Mouse (Mus musculus) embryonic facial prominence, embryonic 13.5 days (tissue): ENCODE measurements around the gene Arpc1b. TPM values are rescaled to one million over a fixed set of nuclear protein-coding genes. Genes with fewer than 3 reads are reported as not detected.

Experiments used
- ATAC-seq: fragments of 200-750 bp; cut with Nextera tagmentation; 2 replicates; pipeline ENCODE4 v1.8.0; 2017; ENCODE audit warnings: low read depth; ENCODE audit not compliant: insufficient number of reproducible peaks, insufficient read depth, low FRiP score, low TSS enrichment
- H3K27ac ChIP-seq: fragments of 300-500 bp; sonication (generic); 2 replicates; pipeline ENCODE4 v1.5.1; 2015; ENCODE audit warnings: moderate library complexity, mild to moderate bottlenecking, inconsistent platforms
- H3K27me3 ChIP-seq: fragments of 300-500 bp; sonication (generic); 2 replicates; pipeline ENCODE4 v1.6.1; 2015; ENCODE audit warnings: mild to moderate bottlenecking, inconsistent platforms
- H3K36me3 ChIP-seq: fragments of 300-500 bp; sonication (generic); 2 replicates; pipeline ENCODE4 v1.6.1; 2015; ENCODE audit warnings: mild to moderate bottlenecking, inconsistent platforms
- H3K4me1 ChIP-seq: fragments of 300-500 bp; sonication (generic); 2 replicates; pipeline ENCODE4 v1.6.1; 2015; ENCODE audit warnings: inconsistent platforms
- H3K4me2 ChIP-seq: fragments of 300-500 bp; sonication (generic); 2 replicates; pipeline ENCODE4 v1.6.1; 2015; ENCODE audit warnings: moderate library complexity, mild to moderate bottlenecking, inconsistent platforms
- H3K4me3 ChIP-seq: fragments of 300-500 bp; sonication (generic); 2 replicates; pipeline ENCODE4 v1.5.1; 2015; ENCODE audit warnings: mild to moderate bottlenecking, inconsistent platforms
- H3K9ac ChIP-seq: fragments of 300-500 bp; sonication (generic); 2 replicates; pipeline ENCODE4 v1.6.1; 2015; ENCODE audit warnings: mild to moderate bottlenecking, inconsistent platforms
- H3K9me3 ChIP-seq: fragments of 300-500 bp; sonication (generic); 2 replicates; pipeline ENCODE4 v1.6.1; 2016; ENCODE audit warnings: inconsistent platforms
- WGBS: fragments of 180-500 bp; shearing (Covaris S2); methylation state at CpG from one replicate; pipeline ENCODE4 v1.1.7; 2015; ENCODE audit warnings: mixed read lengths; 5-methylcytosine and 5-hydroxymethylcytosine counted together
- polyA plus RNA-seq: library from polyadenylated mRNA; unstranded; fragments of >200 nt; fragmentation: Nextera tagmentation; extraction: Ambion mirVana; gene quantifications from 2 replicates; pipeline ENCODE4 v1.2.1, GENCODE M21; 2015

Arpc1b gene
- polyA plus RNA-seq, 1 experiment from 2014 or later: 177 TPM

DNA sequence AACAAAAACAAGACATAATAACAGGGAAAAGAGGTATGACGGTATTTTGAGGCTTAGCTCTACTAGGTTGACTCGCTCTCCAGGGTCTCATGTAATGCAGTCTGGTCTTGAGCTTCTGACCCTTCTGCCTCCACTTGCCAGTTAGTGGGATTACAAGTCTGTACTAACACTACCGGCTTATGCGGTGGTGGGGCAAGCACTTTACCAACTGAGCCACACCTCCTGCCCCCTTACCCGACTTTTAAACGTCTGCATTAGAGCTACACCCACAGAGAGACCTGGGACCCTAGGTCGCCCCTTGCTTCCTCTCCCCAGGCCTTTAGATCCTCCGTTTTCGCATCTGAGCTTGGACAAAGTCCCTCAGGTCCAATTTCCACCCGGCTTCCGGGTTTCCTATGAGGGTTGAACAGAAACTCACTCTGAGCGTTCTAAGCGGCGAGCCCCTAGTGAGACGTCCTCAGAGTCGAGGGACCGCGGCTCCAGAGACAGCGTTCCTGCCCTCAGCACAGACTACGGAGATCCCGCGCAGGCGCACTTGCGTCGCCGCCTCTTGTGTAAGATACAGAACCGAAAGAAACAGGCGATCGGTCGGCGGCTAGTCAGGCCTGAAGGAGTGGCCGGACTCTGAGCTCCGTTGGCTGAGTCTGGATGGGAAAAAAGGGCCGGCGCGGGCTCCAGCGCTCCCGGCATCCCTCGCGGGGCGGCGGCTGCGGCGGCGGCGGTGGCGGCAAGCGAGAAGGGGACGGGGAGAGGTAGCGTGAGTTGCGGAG, 52.7 kb downstream of the Arpc1b start, which contains the start of the genes Ptcd1 and Cpsf4:
TSS of gene Ptcd1 (minus strand) at position 573 of the 770 bp plus-strand sequence.
TSS of gene Cpsf4 (plus strand) at position 678 of the 770 bp plus-strand sequence.
- Histone ChIP-seq H3K27ac (peak within 1 kb of the TSS; percentile 88), H3K4me2 (peak within 1 kb of the TSS; percentile 92), H3K4me1 (peaks cover 22% of the 10 kb centered on the region), H3K4me3 (peak within 1 kb of the TSS; percentile 94), H3K9me3 (no peaks in the 10 kb centered on the region), H3K27me3 (no peaks in the 10 kb centered on the region), H3K9ac (peak within 1 kb of the TSS; percentile 95), H3K36me3 (peaks cover 48% of the 10 kb centered on the region)
- ATAC-seq: peak; percentile 95
- under 1% methylated on average over 51 of the region's 51 CpGs for WGBS

DNA sequence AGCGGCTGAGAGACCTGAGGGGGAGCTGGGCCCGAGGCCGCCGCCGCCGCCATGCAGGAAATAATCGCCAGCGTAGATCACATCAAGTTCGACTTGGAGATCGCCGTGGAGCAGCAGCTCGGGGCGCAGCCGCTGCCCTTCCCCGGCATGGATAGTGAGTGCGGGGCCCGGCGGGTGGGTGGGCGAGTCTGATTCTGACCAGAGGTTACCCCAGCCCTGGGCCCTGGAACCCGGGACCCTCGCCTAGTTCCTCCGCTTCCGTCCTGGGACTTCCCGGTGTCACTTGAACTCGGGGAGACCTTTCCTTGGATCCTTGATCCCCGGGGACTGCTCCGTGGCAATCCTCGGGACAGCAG, 53.3 kb downstream of the Arpc1b start:
- peak overlapping the region; percentile 92 for H3K4me2 ChIP-seq
- H3K9me3 ChIP-seq: no peaks in the 10 kb centered on the region
- peak overlapping the region; percentile 94 for H3K4me3 ChIP-seq
- under 1% methylated on average over 28 of the region's 28 CpGs for WGBS
- peak overlapping the region; percentile 88 for H3K27ac ChIP-seq
- peak overlapping the region; percentile 95 for H3K9ac ChIP-seq
- H3K4me1 ChIP-seq: peaks cover 22% of the 10 kb centered on the region
- H3K27me3 ChIP-seq: no peaks in the 10 kb centered on the region
- peaks cover 50% of the 10 kb centered on the region for H3K36me3 ChIP-seq
- 0 out of 2 replicates have a peak, but pooled peaks have one; percentile 21 for ATAC-seq

DNA sequence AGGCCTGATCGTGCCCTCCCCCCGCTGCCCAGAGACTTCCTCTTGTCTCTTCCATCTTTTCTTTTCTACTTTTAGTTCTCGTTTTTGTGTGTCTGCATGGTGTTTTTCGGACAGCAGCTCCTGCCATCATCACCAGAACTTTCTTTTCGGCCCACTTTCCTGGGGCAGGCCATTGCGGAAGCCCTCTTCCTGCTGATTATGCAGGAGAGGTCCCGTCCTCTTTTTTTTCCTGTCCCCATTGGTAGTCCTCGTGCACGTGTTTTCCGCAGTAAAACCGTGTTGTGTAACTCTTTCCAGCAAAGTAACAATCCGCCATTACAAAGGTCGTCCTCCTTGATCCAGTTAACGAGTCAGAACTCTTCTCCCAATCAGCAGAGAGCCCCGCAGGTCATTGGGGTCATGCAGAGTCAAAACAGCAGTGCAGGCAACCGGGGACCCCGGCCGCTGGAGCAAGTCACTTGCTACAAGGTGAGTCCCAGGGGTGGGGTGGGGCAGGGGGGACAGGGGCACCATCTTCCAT, 64.5 kb downstream of the Arpc1b start:
- Histone ChIP-seq H3K4me1 (no peaks in the 10 kb centered on the region), H3K4me2 (no peak overlapping the region), H3K9me3 (no peaks in the 10 kb centered on the region), H3K36me3 (peaks cover 99% of the 10 kb centered on the region), H3K27me3 (no peaks in the 10 kb centered on the region), H3K4me3 (no peak overlapping the region), H3K9ac (no peak overlapping the region), H3K27ac (no peak overlapping the region)
- ATAC-seq: no peak
- WGBS: 80% methylated on average over 18 of the region's 18 CpGs

Other genes starting within 250 kb of the Arpc1b start
- 15.4 and 18.0 TPM in 2 replicates for gene Smurf1, start 148.4 kb upstream of the Arpc1b start, polyA plus RNA-seq
- not detected in 2 replicates for gene Gm4871, start 81.5 kb upstream of the Arpc1b start, polyA plus RNA-seq
- not detected in 2 replicates for gene 1700018F24Rik, start 71.2 kb upstream of the Arpc1b start, polyA plus RNA-seq
- 144 and 157 TPM in 2 replicates for gene Arpc1a, start 30.4 kb upstream of the Arpc1b start, polyA plus RNA-seq
- gene Kpna7, start 30.2 kb upstream of the Arpc1b start, polyA plus RNA-seq: not detected in 2 replicates
- 128 and 146 TPM in 2 replicates for gene Pdap1, start 26.0 kb downstream of the Arpc1b start, polyA plus RNA-seq
- 201 and 225 TPM in 2 replicates for gene Bud31, start 26.1 kb downstream of the Arpc1b start, polyA plus RNA-seq
- gene Ptcd1, start 52.9 kb downstream of the Arpc1b start, polyA plus RNA-seq: 19.4 and 20.9 TPM in 2 replicates
- gene Cpsf4, start 53.0 kb downstream of the Arpc1b start, polyA plus RNA-seq: 52.1 and 58.7 TPM in 2 replicates
- gene Atp5j2, start 77.8 kb downstream of the Arpc1b start, polyA plus RNA-seq: 668 and 696 TPM in 2 replicates
- gene Zkscan14, start 87.7 kb downstream of the Arpc1b start, polyA plus RNA-seq: 11.2 and 11.9 TPM in 2 replicates
- 18.0 and 18.2 TPM in 2 replicates for gene Zkscan5, start 90.3 kb downstream of the Arpc1b start, polyA plus RNA-seq
- gene Zfp655, start 117.5 kb downstream of the Arpc1b start, polyA plus RNA-seq: 33.7 and 36.2 TPM in 2 replicates
- 0.80 and 0.83 TPM in 2 replicates for gene Zscan25, start 166.3 kb downstream of the Arpc1b start, polyA plus RNA-seq
- not detected in 2 replicates for gene Cyp3a57, start 231.1 kb downstream of the Arpc1b start, polyA plus RNA-seq